Mouse (Mus musculus) megakaryocyte, embryonic 14.5 days (primary cell): ENCODE measurements around the gene Hcst. TPM values are rescaled to one million over a fixed set of nuclear protein-coding genes. Genes with fewer than 3 reads are reported as not detected.

Experiments used
- H3K27me3 ChIP-seq: replicated peaks from 2 replicates; pipeline ENCODE3; 2012; ENCODE audit warnings: inconsistent platforms
- H3K36me3 ChIP-seq: replicated peaks from 2 replicates; pipeline ENCODE3; 2012; ENCODE audit warnings: low read length, inconsistent platforms, mixed read lengths
- H3K4me1 ChIP-seq: 2 replicates; pipeline ENCODE4 v1.6.1; 2012; ENCODE audit warnings: inconsistent platforms
- H3K4me3 ChIP-seq: replicated peaks from 2 replicates; pipeline ENCODE3; 2012; ENCODE audit warnings: moderate library complexity, mild to moderate bottlenecking, inconsistent platforms
- H3K9me3 ChIP-seq: 2 replicates; pipeline ENCODE4 v1.6.1; 2012; ENCODE audit warnings: inconsistent platforms
- FLI1 ChIP-seq: IDR thresholded peaks from 2 replicates; pipeline ENCODE4 v1.6.1; 2012; ENCODE audit warnings: low read length, inconsistent platforms, mixed read lengths
- GATA1 ChIP-seq: IDR thresholded peaks from 3 replicates; pipeline ENCODE4 v1.6.1; 2012; ENCODE audit warnings: mixed read lengths, low read length, inconsistent platforms, borderline replicate concordance
- polyA plus RNA-seq: library from polyadenylated mRNA; stranded (reverse); fragments of >175 nt; gene quantifications from 2 replicates; pipeline ENCODE4 v1.2.3, GENCODE M21; 2012; ENCODE audit warnings: low replicate concordance; ENCODE audit not compliant: insufficient read depth

Gene Hcst
- polyA plus RNA-seq, 1 experiment, result 11.1 TPM

DNA sequence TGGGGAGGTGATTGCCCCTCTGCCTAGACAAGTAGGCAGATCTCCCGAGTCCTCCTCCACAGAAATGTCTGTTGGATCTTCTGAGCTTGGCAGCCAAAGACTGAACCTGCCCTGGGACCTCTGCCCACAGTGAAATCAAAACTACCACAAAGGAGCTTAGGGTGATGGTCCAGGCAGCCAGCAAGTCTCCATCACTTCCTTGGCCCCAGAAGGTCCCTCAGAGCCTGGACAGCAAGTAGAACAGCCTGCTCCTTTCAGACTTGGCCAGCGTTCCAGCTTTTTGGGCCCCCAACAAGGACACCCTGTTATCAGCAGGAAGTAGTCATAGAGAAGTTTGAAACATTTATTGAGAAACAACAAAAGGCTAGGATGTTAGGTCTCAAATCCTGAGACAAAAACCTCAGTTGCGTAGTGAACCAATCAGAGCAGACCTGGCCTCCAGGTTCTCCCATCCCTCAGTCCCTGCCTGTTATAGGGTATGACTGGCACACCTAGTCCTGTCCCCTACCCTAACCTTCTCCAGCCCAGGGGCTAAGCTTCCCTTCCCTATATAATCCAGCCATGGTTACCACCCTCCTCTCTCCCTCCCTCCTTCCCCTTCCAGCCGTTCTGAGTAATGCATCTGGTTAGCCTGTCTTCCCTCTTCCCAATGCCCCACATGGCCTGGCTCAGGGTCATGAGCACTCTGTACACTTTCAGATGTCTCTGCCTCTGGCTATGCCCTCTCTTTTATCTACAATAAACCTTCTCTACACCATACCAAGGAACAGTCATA, 26.7 kb downstream of the Hcst start:
- H3K4me1 ChIP-seq, result peaks cover 33% of the 10 kb centered on the region
- peak overlapping the region; percentile 67 for H3K4me3 ChIP-seq
- TF ChIP-seq GATA1 (no peak), FLI1 (no peak)
- no peaks in the 10 kb centered on the region for H3K27me3 ChIP-seq
- H3K9me3 ChIP-seq, result no peaks in the 10 kb centered on the region
- H3K36me3 ChIP-seq, result no peaks in the 10 kb centered on the region

DNA sequence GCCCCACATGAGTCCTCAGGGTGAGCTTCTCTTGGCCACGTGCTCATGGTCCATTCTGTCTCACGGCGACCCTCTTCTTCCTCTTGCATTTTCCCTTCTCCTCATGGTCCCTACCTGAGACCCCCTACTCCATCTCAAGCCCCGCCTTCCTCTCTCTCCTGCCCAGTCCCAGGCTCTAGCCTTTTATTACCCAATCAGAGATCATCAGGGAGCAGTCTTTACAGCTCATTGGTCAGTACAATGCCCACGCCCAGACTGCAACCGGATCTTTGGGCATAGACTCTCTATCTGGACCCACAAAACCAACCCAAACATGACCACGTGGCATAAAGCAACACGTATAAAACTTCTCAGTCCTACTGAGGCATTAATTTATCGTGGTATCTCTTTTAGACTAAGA, 35.5 kb downstream of the Hcst start:
- no peak overlapping the region for H3K4me3 ChIP-seq
- peaks cover 6% of the 10 kb centered on the region for H3K9me3 ChIP-seq
- TF ChIP-seq FLI1, result no peak
- TF ChIP-seq GATA1, result no peak
- H3K36me3 ChIP-seq, result no peaks in the 10 kb centered on the region
- no peaks in the 10 kb centered on the region for H3K27me3 ChIP-seq
- H3K4me1 ChIP-seq, result peaks cover 28% of the 10 kb centered on the region

DNA sequence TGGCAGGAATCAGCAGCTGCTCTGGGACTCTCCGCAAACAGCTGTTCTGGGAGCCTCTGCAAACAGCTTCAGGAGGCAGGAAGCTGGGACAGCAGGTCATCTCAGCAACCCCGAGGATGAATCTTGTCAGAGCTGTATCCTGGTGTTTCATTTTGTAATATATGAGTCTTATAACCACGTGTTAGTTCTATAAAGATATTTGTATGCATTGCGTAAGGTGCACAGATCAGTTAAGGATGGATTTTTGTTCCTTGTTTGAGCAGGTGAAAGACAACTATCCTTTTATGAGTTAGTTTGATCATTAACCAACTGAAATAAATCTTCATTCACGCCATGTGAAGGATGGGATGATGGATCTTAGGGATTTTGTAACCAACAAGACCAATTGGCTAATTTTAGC, 39.6 kb downstream of the Hcst start:
- Histone ChIP-seq H3K36me3 (no peaks in the 10 kb centered on the region), H3K9me3 (peaks cover 6% of the 10 kb centered on the region), H3K4me1 (peaks cover 31% of the 10 kb centered on the region), H3K27me3 (no peaks in the 10 kb centered on the region), H3K4me3 (no peak overlapping the region)
- TF ChIP-seq GATA1, result no peak
- no peak for TF ChIP-seq FLI1

DNA sequence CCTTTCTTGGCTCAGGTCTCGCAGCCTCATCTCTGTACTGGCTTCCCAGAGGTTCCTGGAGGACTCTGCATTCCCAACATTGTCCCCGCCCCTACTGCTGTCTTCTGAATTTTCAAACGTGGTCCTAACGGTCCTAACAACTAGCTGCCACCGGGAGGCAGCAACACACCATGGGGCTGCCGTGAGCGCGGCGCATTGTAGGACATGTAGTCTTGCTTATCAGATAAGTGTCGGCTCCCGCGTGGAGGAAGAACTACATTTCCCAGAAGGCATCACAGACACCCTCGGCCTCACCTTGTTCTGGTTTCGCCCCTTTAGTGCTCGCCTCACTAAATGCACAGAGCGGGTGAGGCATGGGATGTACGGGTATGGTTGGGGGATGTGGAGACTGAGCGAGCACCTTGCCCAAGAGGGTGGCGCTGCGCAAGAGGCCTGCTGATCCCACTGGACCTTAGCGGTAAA, 46.1 kb downstream of the Hcst start:
- Histone ChIP-seq H3K36me3 (no peaks in the 10 kb centered on the region), H3K4me1 (peaks cover 13% of the 10 kb centered on the region), H3K4me3 (peak overlapping the region; percentile 96), H3K27me3 (peaks cover 24% of the 10 kb centered on the region), H3K9me3 (no peaks in the 10 kb centered on the region)
- TF ChIP-seq GATA1 (peak; percentile 100), FLI1 (no peak)

Other genes with a start within 250 kb of the Hcst start
- gene Cox7a1, start 235.7 kb downstream of the Hcst start, polyA plus RNA-seq, result 2.4 TPM in 1 of 2 replicates, not detected in the other
- gene Capns1, start 221.0 kb downstream of the Hcst start, polyA plus RNA-seq, result 122 and 208 TPM in 2 replicates
- gene Polr2i, start 187.9 kb downstream of the Hcst start, polyA plus RNA-seq, result 13.7 and 67.3 TPM in 2 replicates
- gene Tbcb, start 187.6 kb downstream of the Hcst start, polyA plus RNA-seq, result 21.7 and 73.2 TPM in 2 replicates
- gene Ovol3, start 184.1 kb downstream of the Hcst start, polyA plus RNA-seq, result not detected in 2 replicates
- gene Thap8, start 139.8 kb downstream of the Hcst start, polyA plus RNA-seq, result not detected in 2 replicates
- gene Wdr62, start 139.4 kb downstream of the Hcst start, polyA plus RNA-seq, result 35.7 and 93.0 TPM in 2 replicates
- gene Clip3, start 128.1 kb downstream of the Hcst start, polyA plus RNA-seq, result 0.34 TPM in 1 of 2 replicates, not detected in the other
- gene Alkbh6, start 111.1 kb downstream of the Hcst start, polyA plus RNA-seq, result 78.7 and 108 TPM in 2 replicates
- gene Syne4, start 105.0 kb downstream of the Hcst start, polyA plus RNA-seq, result 2.6 TPM in 1 of 2 replicates, not detected in the other
- 0.25 TPM in 1 of 2 replicates, not detected in the other for gene E130208F15Rik, start 98.1 kb downstream of the Hcst start, polyA plus RNA-seq
- 9.8 and 13.7 TPM in 2 replicates for gene Sdhaf1, start 96.0 kb downstream of the Hcst start, polyA plus RNA-seq
- gene Lrfn3, start 57.1 kb downstream of the Hcst start, polyA plus RNA-seq, result not detected in 2 replicates
- gene Tyrobp, start 6.1 kb downstream of the Hcst start, polyA plus RNA-seq, result 20.9 and 273 TPM in 2 replicates
- gene Nfkbid, start 1.9 kb upstream of the Hcst start, polyA plus RNA-seq, result 8.3 and 10.0 TPM in 2 replicates
- gene Aplp1, start 25.7 kb upstream of the Hcst start, polyA plus RNA-seq, result 2.1 and 5.5 TPM in 2 replicates
- not detected in 2 replicates for gene Kirrel2, start 37.8 kb upstream of the Hcst start, polyA plus RNA-seq
- not detected in 2 replicates for gene Nphs1, start 38.5 kb upstream of the Hcst start, polyA plus RNA-seq
- not detected in 2 replicates for gene Prodh2, start 73.8 kb upstream of the Hcst start, polyA plus RNA-seq
- gene Arhgap33, start 115.2 kb upstream of the Hcst start, polyA plus RNA-seq, result 12.9 and 43.1 TPM in 2 replicates
- gene Hspb6, start 132.3 kb upstream of the Hcst start, polyA plus RNA-seq, result 6.0 and 17.2 TPM in 2 replicates
- gene Proser3, start 132.4 kb upstream of the Hcst start, polyA plus RNA-seq, result 11.6 and 51.8 TPM in 2 replicates
- gene Lin37, start 140.0 kb upstream of the Hcst start, polyA plus RNA-seq, result 49.3 and 62.3 TPM in 2 replicates
- gene U2af1l4, start 143.4 kb upstream of the Hcst start, polyA plus RNA-seq, result 52.8 and 64.1 TPM in 2 replicates
- 0.70 TPM in 1 of 2 replicates, not detected in the other for gene Gm49396, start 143.5 kb upstream of the Hcst start, polyA plus RNA-seq
- 21.1 and 77.9 TPM in 2 replicates for gene Psenen, start 143.8 kb upstream of the Hcst start, polyA plus RNA-seq
- 4.3 and 15.3 TPM in 2 replicates for gene Igflr1, start 145.6 kb upstream of the Hcst start, polyA plus RNA-seq
- 20.0 and 47.0 TPM in 2 replicates for gene Kmt2b, start 168.9 kb upstream of the Hcst start, polyA plus RNA-seq
- 0.10 TPM in 1 of 2 replicates, not detected in the other for gene Zbtb32, start 179.1 kb upstream of the Hcst start, polyA plus RNA-seq
- 1.2 TPM in 1 of 2 replicates, not detected in the other for gene Upk1a, start 193.0 kb upstream of the Hcst start, polyA plus RNA-seq
- 82.5 and 197 TPM in 2 replicates for gene Cox6b1, start 206.3 kb upstream of the Hcst start, polyA plus RNA-seq
- gene Etv2, start 216.0 kb upstream of the Hcst start, polyA plus RNA-seq, result 0.44 TPM in 1 of 2 replicates, not detected in the other
- gene Rbm42, start 230.5 kb upstream of the Hcst start, polyA plus RNA-seq, result 261 and 484 TPM in 2 replicates
- gene Haus5, start 245.1 kb upstream of the Hcst start, polyA plus RNA-seq, result 2.3 and 13.7 TPM in 2 replicates